Mouse (Mus musculus) retina, embryonic 14.5 days (tissue): Measurements from ENCODE around the gene Tymp.

Experiments
- DNase-seq: peaks from one replicate; pipeline ENCODE4 v3.0.0-alpha.2; 2015; ENCODE audit warnings: low spot score

Tymp gene

GRCm38 (mm10) chr15:89376957-89377356, at the start of gene Tymp:
Tymp (minus strand) TSS chr15:89377039.
- no peak for DNase-seq

- DNase-seq, result no peak
These were observed 48.9 kb upstream of the Tymp start, which contains the start of gene Cpt1b for GRCm38 (mm10) chr15:89425711-89426121. Cpt1b (minus strand) TSS chr15:89425863.

- DNase-seq, result no peak
These were observed 47.8 kb upstream of the Tymp start for GRCm38 (mm10) chr15:89424621-89425020.

- DNase-seq, result no peak
These were observed 45.1 kb upstream of the Tymp start for GRCm38 (mm10) chr15:89421938-89422337.

GRCm38 (mm10) chr15:89415282-89415681, 38.4 kb upstream of the Tymp start:
- no peak for DNase-seq

- DNase-seq, result no peak
These were observed 33.3 kb upstream of the Tymp start, which contains the start of gene Syce3 for GRCm38 (mm10) chr15:89410118-89410517. Syce3 (minus strand) TSS chr15:89410503.

- no peak for DNase-seq
These were observed 29.9 kb upstream of the Tymp start for GRCm38 (mm10) chr15:89406691-89407090.

- DNase-seq, result no peak
These were observed 28.2 kb upstream of the Tymp start for GRCm38 (mm10) chr15:89404831-89405623.

- no peak for DNase-seq
These were observed 25.6 kb upstream of the Tymp start for GRCm38 (mm10) chr15:89402471-89402870.

GRCm38 (mm10) chr15:89399716-89400115, 22.9 kb upstream of the Tymp start:
- DNase-seq, result no peak

GRCm38 (mm10) chr15:89398146-89398545, 21.3 kb upstream of the Tymp start:
- DNase-seq, result peak; percentile 68

GRCm38 (mm10) chr15:89396883-89397282, 20.0 kb upstream of the Tymp start:
- no peak for DNase-seq

- DNase-seq, result no peak
These were observed 13.2 kb upstream of the Tymp start for GRCm38 (mm10) chr15:89390081-89390480.

GRCm38 (mm10) chr15:89387127-89387526, 10.3 kb upstream of the Tymp start:
- no peak for DNase-seq

- no peak for DNase-seq
These were observed 7.8 kb upstream of the Tymp start, which contains the start of gene Klhdc7b for GRCm38 (mm10) chr15:89384617-89385016. Klhdc7b (plus strand) TSS chr15:89384917.

- no peak for DNase-seq
These were observed 2.6 kb upstream of the Tymp start for GRCm38 (mm10) chr15:89379429-89379828.

GRCm38 (mm10) chr15:89378831-89379401, 2.1 kb upstream of the Tymp start, which contains the start of gene Odf3b:
Odf3b (minus strand) TSS chr15:89379282.
- peak; percentile 36 for DNase-seq

- no peak for DNase-seq
These were observed 1.3 kb upstream of the Tymp start for GRCm38 (mm10) chr15:89377938-89378828.

GRCm38 (mm10) chr15:89377362-89377761, 523 bp upstream of the Tymp start:
- peak; percentile 10 for DNase-seq

GRCm38 (mm10) chr15:89376040-89376439, 799 bp downstream of the Tymp start:
- no peak for DNase-seq

- DNase-seq, result peak; percentile 12
These were observed 1.9 kb downstream of the Tymp start for GRCm38 (mm10) chr15:89374801-89375534.

GRCm38 (mm10) chr15:89374340-89374739, 2.5 kb downstream of the Tymp start:
- no peak for DNase-seq
